Mouse (Mus musculus): ENCODE measurements around the gene Dctn3. TPM values are rescaled to one million over a fixed set of nuclear protein-coding genes. Genes with fewer than 3 reads are reported as not detected.
A peak's percentile ranks its signal among the peaks of the same experiment; 100 is the strongest.
"Not testable (repeated sequence)": the region's sequence is repeated elsewhere in the genome, so short reads cannot be mapped to it uniquely, and the experiment has no call there.

The Dctn3 gene
- polyA plus RNA-seq (2012; rRNA removed): 84.2 and 90.3 TPM in 2 replicates

DNA sequence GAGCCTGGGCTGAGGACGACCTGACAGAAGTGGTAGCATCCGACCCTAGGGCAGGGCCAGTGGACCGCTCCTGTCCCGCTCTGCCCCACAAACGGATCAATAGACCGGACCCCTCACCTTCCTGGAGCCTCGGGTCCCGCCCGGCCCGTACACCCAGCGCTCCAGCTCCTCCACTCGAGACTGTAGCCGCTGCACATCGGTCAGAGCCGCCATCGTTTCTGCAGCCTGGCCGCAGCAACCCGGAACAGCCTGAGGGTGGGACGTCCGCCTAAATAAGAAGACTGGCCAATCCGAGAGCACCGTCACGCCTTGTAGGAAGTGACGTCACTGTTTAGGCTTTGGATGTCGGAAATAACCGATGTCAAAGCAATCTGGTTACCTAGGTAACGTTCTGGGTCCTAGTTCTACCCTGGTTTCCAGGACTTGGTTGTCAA is at the start of gene Dctn3:
Gene Dctn3, minus strand, starts transcription at position 253 of the 434 bp plus-strand sequence.
- Histone ChIP-seq H3K27ac (ENCODE audit: control insufficient read depth, insufficient read depth, low read depth, low read length) (0 out of 2 replicates have a peak within 1 kb of the TSS, but pooled peaks have one; percentile 21), H3K27me3 (ENCODE audit: control insufficient read depth, insufficient read depth, low read length) (peaks cover 5% of the 10 kb centered on the region; the same call in 1 of the 2 replicates), H3K36me3 (ENCODE audit: control insufficient read depth, insufficient read depth, low read length) (no peaks in the 10 kb centered on the region; the same call in none of the 2 replicates), H3K4me3 (ENCODE audit: control insufficient read depth, low read depth, low read length) (peak within 1 kb of the TSS; percentile 95), H3K4me1 (ENCODE audit: control insufficient read depth, insufficient read depth, low read length) (peaks cover 10% of the 10 kb centered on the region)
- TF ChIP-seq POLR2A (IDR thresholded peaks at IDR 0.05; ENCODE audit: control insufficient read depth, low read depth, low read length) (peak; percentile 94), CTCF (IDR thresholded peaks at IDR 0.05; ENCODE audit: control insufficient read depth, insufficient read depth, insufficient replicate concordance, low read depth, low read length) (no peak)

DNA sequence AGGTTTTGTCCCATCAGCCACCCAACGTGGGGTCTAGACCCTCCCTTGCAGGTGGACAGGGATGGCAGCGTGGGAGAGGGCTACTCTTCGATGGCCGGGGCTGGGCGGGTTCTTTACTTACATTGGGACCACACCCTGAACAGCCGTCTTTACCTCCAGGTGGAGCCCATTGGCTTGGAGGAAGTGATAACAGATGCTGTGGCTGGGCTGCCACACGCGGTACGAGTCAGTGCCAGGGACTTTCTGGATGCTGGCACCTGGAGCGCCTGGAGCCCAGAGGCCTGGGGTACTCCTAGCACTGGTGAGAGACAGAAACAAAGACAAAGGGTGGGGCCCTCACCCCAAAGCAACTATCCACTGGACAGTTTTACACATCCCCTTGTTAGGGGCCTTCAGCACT is 44.3 kb upstream of the Dctn3 start:
- not testable (repeated sequence) for H3K27me3 ChIP-seq (ENCODE audit: control insufficient read depth, insufficient read depth, low read length); H3K27ac ChIP-seq (ENCODE audit: control insufficient read depth, insufficient read depth, low read depth, low read length); H3K36me3 ChIP-seq (ENCODE audit: control insufficient read depth, insufficient read depth, low read length); H3K4me1 ChIP-seq (ENCODE audit: control insufficient read depth, insufficient read depth, low read length); H3K4me3 ChIP-seq (ENCODE audit: control insufficient read depth, low read depth, low read length)

DNA sequence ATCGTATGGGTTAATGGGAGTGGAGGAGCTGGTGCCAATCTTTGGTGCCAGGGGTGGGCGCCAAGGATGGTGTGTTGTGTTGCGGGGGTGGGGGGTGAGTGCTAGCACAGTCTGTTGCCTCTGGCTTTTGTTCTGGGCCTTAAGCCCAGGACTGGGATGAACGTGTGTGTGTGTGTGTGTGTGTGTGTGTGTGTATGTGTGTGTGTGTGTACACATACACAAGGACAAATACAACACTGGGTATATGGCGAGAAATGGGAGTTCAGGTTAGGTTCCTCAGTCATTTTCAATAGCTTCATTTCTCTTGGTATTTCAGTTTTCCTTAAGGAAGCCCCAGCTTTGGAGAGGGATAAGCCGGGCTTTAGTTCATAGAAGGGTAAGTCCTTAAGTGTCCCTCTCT is 40.2 kb upstream of the Dctn3 start:
- H3K27me3 ChIP-seq (ENCODE audit: control insufficient read depth, insufficient read depth, low read length); H3K27ac ChIP-seq (ENCODE audit: control insufficient read depth, insufficient read depth, low read depth, low read length); H3K36me3 ChIP-seq (ENCODE audit: control insufficient read depth, insufficient read depth, low read length); H3K4me3 ChIP-seq (ENCODE audit: control insufficient read depth, low read depth, low read length): not testable (repeated sequence)
- H3K4me1 ChIP-seq (ENCODE audit: control insufficient read depth, insufficient read depth, low read length): peaks cover 17% of the 10 kb centered on the region

DNA sequence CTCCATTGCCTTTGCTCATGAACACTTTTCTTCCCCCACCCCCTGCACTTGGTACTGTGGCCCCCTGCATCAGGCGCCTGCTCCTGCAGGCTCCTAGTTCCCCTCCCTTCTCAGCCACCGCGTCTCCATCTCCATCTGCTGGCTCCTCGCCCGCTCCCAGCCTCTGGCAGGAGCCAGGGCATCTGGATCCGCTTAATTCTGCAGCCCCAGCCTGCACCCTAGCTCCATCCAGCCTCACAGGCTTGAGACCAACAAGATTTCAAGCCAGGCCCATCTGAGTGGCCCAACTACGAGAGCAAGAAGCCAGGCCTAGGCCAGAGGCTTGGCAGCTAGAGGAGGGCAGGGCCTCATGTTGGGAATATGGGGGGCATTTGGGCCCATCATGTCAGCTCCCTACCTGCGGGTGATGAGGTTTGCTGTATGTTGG is 39.7 kb upstream of the Dctn3 start:
- H3K4me3 ChIP-seq (ENCODE audit: control insufficient read depth, low read depth, low read length); H3K36me3 ChIP-seq (ENCODE audit: control insufficient read depth, insufficient read depth, low read length); H3K27me3 ChIP-seq (ENCODE audit: control insufficient read depth, insufficient read depth, low read length); H3K27ac ChIP-seq (ENCODE audit: control insufficient read depth, insufficient read depth, low read depth, low read length): not testable (repeated sequence)
- H3K4me1 ChIP-seq (ENCODE audit: control insufficient read depth, insufficient read depth, low read length): peaks cover 17% of the 10 kb centered on the region

DNA sequence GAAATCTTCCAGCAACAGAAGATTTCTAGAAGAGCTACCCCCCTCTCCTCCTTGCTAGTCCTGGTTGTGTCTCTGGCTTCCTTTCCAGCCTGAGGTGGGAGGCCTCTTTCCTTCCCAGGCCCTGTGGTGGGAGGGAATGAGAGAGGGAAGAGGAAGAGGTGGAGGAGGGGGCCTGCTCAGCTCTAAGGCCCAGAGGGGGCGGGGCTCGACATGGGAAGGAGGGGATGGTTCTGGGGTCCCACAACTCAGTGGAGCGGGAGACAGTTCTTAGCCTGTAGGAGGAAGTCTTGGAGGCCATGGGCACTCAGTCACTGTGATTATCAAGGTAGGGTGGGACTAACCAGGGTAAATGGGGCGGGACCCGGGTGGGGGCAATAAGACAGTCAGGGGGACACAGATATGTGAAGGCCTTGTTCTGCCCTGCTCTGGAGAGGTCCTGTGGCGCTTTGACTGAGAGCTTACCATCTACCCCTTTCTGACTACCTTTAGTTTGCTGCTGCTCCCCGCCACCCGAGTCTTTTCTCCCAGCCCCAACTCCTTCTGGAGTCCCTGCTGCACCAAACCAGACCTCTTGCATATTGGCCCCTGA is 39.2 kb upstream of the Dctn3 start:
- Histone ChIP-seq H3K36me3 (ENCODE audit: control insufficient read depth, insufficient read depth, low read length) (no peaks in the 10 kb centered on the region), H3K27me3 (ENCODE audit: control insufficient read depth, insufficient read depth, low read length) (no peaks in the 10 kb centered on the region), H3K27ac (ENCODE audit: control insufficient read depth, insufficient read depth, low read depth, low read length) (no peak overlapping the region), H3K4me1 (ENCODE audit: control insufficient read depth, insufficient read depth, low read length) (peaks cover 17% of the 10 kb centered on the region), H3K4me3 (ENCODE audit: control insufficient read depth, low read depth, low read length) (no peak overlapping the region)
- no peak for TF ChIP-seq CTCF (IDR thresholded peaks at IDR 0.05; ENCODE audit: control insufficient read depth, insufficient read depth, insufficient replicate concordance, low read depth, low read length)
- TF ChIP-seq POLR2A (IDR thresholded peaks at IDR 0.05; ENCODE audit: control insufficient read depth, low read depth, low read length): no peak

DNA sequence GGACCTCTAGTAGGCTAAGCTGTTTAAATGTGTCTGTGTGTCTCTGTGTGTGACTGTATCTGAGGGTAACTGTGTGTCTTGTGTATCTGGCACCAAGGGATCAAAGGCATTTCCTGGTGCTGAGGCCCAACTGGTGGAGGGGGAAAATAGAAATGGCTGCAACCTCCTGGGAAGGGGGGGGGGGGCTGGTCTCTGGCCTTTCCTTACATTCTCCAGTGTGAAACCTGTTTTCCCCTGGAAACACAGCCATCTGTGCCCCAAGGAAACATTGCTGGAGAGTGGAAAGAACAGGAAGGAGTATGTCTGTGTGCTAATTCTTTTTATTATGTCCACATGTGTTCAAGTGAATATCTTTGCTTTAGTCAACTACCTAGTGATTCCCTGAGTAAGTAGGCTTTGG is 38.7 kb upstream of the Dctn3 start:
- TF ChIP-seq CTCF (IDR thresholded peaks at IDR 0.05; ENCODE audit: control insufficient read depth, insufficient read depth, insufficient replicate concordance, low read depth, low read length) (no peak), POLR2A (IDR thresholded peaks at IDR 0.05; ENCODE audit: control insufficient read depth, low read depth, low read length) (no peak)
- H3K4me3 ChIP-seq (ENCODE audit: control insufficient read depth, low read depth, low read length): no peak overlapping the region
- H3K36me3 ChIP-seq (ENCODE audit: control insufficient read depth, insufficient read depth, low read length): no peaks in the 10 kb centered on the region
- H3K27me3 ChIP-seq (ENCODE audit: control insufficient read depth, insufficient read depth, low read length): no peaks in the 10 kb centered on the region
- no peak overlapping the region for H3K27ac ChIP-seq (ENCODE audit: control insufficient read depth, insufficient read depth, low read depth, low read length)
- peaks cover 17% of the 10 kb centered on the region for H3K4me1 ChIP-seq (ENCODE audit: control insufficient read depth, insufficient read depth, low read length)

DNA sequence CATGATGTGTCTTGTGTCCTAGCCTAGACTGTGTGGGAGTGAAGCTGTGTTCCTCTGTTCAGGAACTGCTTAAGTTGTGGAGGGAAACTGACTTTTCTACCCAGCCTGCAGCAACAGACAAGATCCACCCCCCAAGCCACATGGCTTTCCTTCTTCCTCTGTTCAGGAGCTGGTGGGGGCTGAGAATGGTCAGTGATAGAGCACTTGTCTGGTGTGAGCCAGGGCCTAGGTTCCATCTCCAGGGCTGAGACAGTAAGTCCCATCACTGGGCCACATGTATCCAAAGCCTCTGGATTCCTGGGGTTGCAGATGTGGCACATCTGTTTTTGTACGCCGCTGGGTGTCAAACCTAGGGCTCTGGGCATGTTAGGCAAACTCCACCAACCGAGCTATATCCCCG is 37.9 kb upstream of the Dctn3 start:
- no peaks in the 10 kb centered on the region for H3K36me3 ChIP-seq (ENCODE audit: control insufficient read depth, insufficient read depth, low read length)
- H3K4me1 ChIP-seq (ENCODE audit: control insufficient read depth, insufficient read depth, low read length): peaks cover 24% of the 10 kb centered on the region
- H3K4me3 ChIP-seq (ENCODE audit: control insufficient read depth, low read depth, low read length): peak overlapping the region; percentile 84
- no peak for TF ChIP-seq POLR2A (IDR thresholded peaks at IDR 0.05; ENCODE audit: control insufficient read depth, low read depth, low read length)
- TF ChIP-seq CTCF (IDR thresholded peaks at IDR 0.05; ENCODE audit: control insufficient read depth, insufficient read depth, insufficient replicate concordance, low read depth, low read length): no peak
- no peak overlapping the region; the same call in 1 of the 2 replicates for H3K27ac ChIP-seq (ENCODE audit: control insufficient read depth, insufficient read depth, low read depth, low read length)
- no peaks in the 10 kb centered on the region for H3K27me3 ChIP-seq (ENCODE audit: control insufficient read depth, insufficient read depth, low read length)

DNA sequence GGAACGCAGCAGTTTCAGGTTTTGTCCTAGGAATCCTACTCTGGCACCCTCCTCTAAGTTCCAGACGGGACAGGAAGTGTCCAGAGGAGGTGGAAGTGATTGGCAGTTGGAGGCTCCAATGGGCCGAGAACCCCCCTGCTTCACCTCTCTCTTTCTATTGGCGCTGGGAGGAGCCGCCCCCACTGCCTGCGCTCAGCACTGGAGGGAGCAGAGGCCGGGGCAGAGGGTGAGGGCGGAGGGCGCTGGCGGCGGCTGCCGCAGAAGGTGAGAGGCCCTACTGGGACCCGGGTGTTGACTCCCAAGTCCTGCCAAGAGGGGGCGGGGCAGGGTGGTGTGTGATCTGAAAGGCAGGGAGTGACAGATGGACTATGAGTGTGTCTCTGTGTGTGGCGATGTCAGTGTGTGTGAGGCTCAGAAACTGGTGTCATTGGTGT is 37.3 kb upstream of the Dctn3 start:
- peak overlapping the region; percentile 84 for H3K4me3 ChIP-seq (ENCODE audit: control insufficient read depth, low read depth, low read length)
- H3K27ac ChIP-seq (ENCODE audit: control insufficient read depth, insufficient read depth, low read depth, low read length): peak overlapping the region; percentile 82
- TF ChIP-seq CTCF (IDR thresholded peaks at IDR 0.05; ENCODE audit: control insufficient read depth, insufficient read depth, insufficient replicate concordance, low read depth, low read length) (no peak), POLR2A (IDR thresholded peaks at IDR 0.05; ENCODE audit: control insufficient read depth, low read depth, low read length) (peak; percentile 55; the same call in 1 of the 2 replicates)
- H3K4me1 ChIP-seq (ENCODE audit: control insufficient read depth, insufficient read depth, low read length): peaks cover 28% of the 10 kb centered on the region
- no peaks in the 10 kb centered on the region for H3K36me3 ChIP-seq (ENCODE audit: control insufficient read depth, insufficient read depth, low read length)
- H3K27me3 ChIP-seq (ENCODE audit: control insufficient read depth, insufficient read depth, low read length): no peaks in the 10 kb centered on the region

All from testis, adult 2 months (tissue).